Mouse (Mus musculus): ENCODE data around the gene Fcgrt.

GRCm38 (mm10) chr7:45104941-45105340, 1.3 kb upstream of the Fcgrt start:
- TF ChIP-seq CTCF (IDR thresholded peaks at IDR 0.05; ENCODE audit: extremely low read depth, insufficient read depth, low read length) (no peak), POLR2A (IDR thresholded peaks at IDR 0.05; ENCODE audit: extremely low read depth, insufficient read depth, low read length) (no peak)
